Mouse (Mus musculus) urinary bladder, postnatal 4 days (tissue): ENCODE results near the gene Rpl27.
A peak's percentile ranks its signal among the peaks of the same experiment; 100 is the strongest.
"Not testable (repeated sequence)": the region's sequence is repeated elsewhere in the genome, so short reads cannot be mapped to it uniquely, and the experiment has no call there.

Experiments
- DNase-seq, 2 experiments: peaks; one replicate each; pipeline ENCODE4 v3.0.0; 2021 to 2022; ENCODE audit warnings: low spot score in 2 of 2

Gene Rpl27

GRCm38 (mm10) chr11:101442127-101442693 is at the start of gene Rpl27:
Gene Rpl27, plus strand, starts transcription at chr11:101442298.
- DNase-seq: peak; percentile 95 to 98

GRCm38 (mm10) chr11:101395110-101395509 is 47.0 kb upstream of the Rpl27 start:
- DNase-seq: peak; percentile 58 to 76

GRCm38 (mm10) chr11:101415306-101415705 is 26.8 kb upstream of the Rpl27 start:
- DNase-seq: no peak

GRCm38 (mm10) chr11:101416433-101417100 is 25.5 kb upstream of the Rpl27 start:
- no peak for DNase-seq

- DNase-seq: peak; percentile 83 to 92
Measured at GRCm38 (mm10) chr11:101417101-101417855, 24.8 kb upstream of the Rpl27 start, which contains the start of gene Aarsd1. Gene Aarsd1, minus strand, starts transcription at chr11:101417615.

- no peak for DNase-seq
Measured at GRCm38 (mm10) chr11:101418991-101419390, 23.1 kb upstream of the Rpl27 start.

GRCm38 (mm10) chr11:101419610-101420009 is 22.5 kb upstream of the Rpl27 start:
- DNase-seq: no peak

- DNase-seq: no peak
Measured at GRCm38 (mm10) chr11:101420148-101420547, 21.9 kb upstream of the Rpl27 start.

GRCm38 (mm10) chr11:101424105-101424851 is 17.8 kb upstream of the Rpl27 start, which contains the start of gene Gm27029:
Gene Gm27029, minus strand, starts transcription at chr11:101424796.
- no peak for DNase-seq

GRCm38 (mm10) chr11:101424925-101425813 is 16.9 kb upstream of the Rpl27 start, which contains the start of the genes Rundc1 and Ptges3l:
Gene Rundc1, plus strand, starts transcription at chr11:101425085.
Gene Ptges3l, minus strand, starts transcription at chr11:101425333.
- DNase-seq: peak; percentile 96 to 100

- no peak for DNase-seq
Measured at GRCm38 (mm10) chr11:101426165-101426564, 15.9 kb upstream of the Rpl27 start.

- no peak for DNase-seq
Measured at GRCm38 (mm10) chr11:101431327-101431726, 10.8 kb upstream of the Rpl27 start.

GRCm38 (mm10) chr11:101433396-101433795 is 8.7 kb upstream of the Rpl27 start:
- DNase-seq: no peak

- DNase-seq: no peak
Measured at GRCm38 (mm10) chr11:101435831-101436230, 6.3 kb upstream of the Rpl27 start.

- DNase-seq: no peak
Measured at GRCm38 (mm10) chr11:101436916-101437315, 5.2 kb upstream of the Rpl27 start.

GRCm38 (mm10) chr11:101438006-101438405 is 4.1 kb upstream of the Rpl27 start:
- not testable (repeated sequence) for DNase-seq

- DNase-seq: not testable (repeated sequence)
Measured at GRCm38 (mm10) chr11:101441450-101442126, 510 bp upstream of the Rpl27 start.

GRCm38 (mm10) chr11:101442760-101443159 is 662 bp downstream of the Rpl27 start:
- no peak for DNase-seq

GRCm38 (mm10) chr11:101446319-101446718 is 4.2 kb downstream of the Rpl27 start:
- no peak for DNase-seq

- not testable (repeated sequence) for DNase-seq
Measured at GRCm38 (mm10) chr11:101446860-101447259, 4.8 kb downstream of the Rpl27 start.
